Mouse (Mus musculus) E14TG2a.4 (cell line): Measurements from ENCODE around the gene Atf5.

Experiments
- H3K27me3 ChIP-seq: 2 replicates; pipeline ENCODE4 v1.6.1; 2014; ENCODE audit warnings: low read length, control low read depth; ENCODE audit not compliant: insufficient read depth
- H3K36me3 ChIP-seq: 2 replicates; pipeline ENCODE4 v1.6.1; 2014; ENCODE audit warnings: low read length, control low read depth; ENCODE audit not compliant: insufficient read depth
- H3K4me1 ChIP-seq: replicated peaks from 2 replicates; pipeline ENCODE4 v1.6.1; 2014; ENCODE audit warnings: low read depth, low read length, control low read depth
- H3K4me3 ChIP-seq: replicated peaks from 2 replicates; pipeline ENCODE4 v1.5.1; 2014; ENCODE audit warnings: mild to moderate bottlenecking, low read length
- H3K9me3 ChIP-seq: 2 replicates; pipeline ENCODE4 v1.6.1; 2014; ENCODE audit warnings: low read length, control low read depth
- CTCF ChIP-seq: conservative IDR thresholded peaks from 2 replicates; pipeline ENCODE4 v1.5.1; 2014; ENCODE audit warnings: low read length
- NANOG ChIP-seq: IDR thresholded peaks from 2 replicates; pipeline ENCODE4 v1.6.1; 2014; ENCODE audit warnings: borderline replicate concordance, low read length, mixed read lengths
- POU5F1 ChIP-seq: IDR thresholded peaks from 2 replicates; pipeline ENCODE4 v1.6.1; 2014; ENCODE audit warnings: low read length, borderline replicate concordance

Gene Atf5

DNA sequence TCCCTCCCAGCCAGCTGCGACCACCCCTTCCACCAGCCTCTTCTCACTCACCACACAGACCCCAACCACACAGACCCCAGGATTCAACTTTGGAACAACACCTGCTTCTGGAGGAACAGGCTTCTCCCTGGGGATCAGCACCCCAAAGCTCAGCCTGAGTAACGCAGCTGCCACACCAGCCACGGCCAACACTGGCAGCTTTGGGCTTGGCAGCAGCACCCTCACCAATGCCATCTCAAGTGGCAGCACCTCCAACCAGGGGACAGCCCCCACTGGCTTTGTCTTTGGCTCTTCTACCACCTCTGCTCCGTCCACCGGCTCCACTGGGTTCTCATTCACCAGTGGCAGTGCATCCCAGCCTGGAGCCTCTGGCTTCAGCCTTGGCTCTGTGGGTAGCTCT, 12.2 kb upstream of the Atf5 start:
- H3K4me3 ChIP-seq: peak overlapping the region; percentile 48; the same call in 1 of the 2 replicates
- H3K4me1 ChIP-seq: peaks cover 85% of the 10 kb centered on the region
- H3K27me3 ChIP-seq: no peaks in the 10 kb centered on the region
- TF ChIP-seq NANOG (no peak), CTCF (no peak), POU5F1 (no peak)
- H3K36me3 ChIP-seq: peaks cover 97% of the 10 kb centered on the region
- no peaks in the 10 kb centered on the region for H3K9me3 ChIP-seq

GRCm38 (mm10) chr7:44826771-44827170, 10.3 kb upstream of the Atf5 start:
- no peaks in the 10 kb centered on the region for H3K9me3 ChIP-seq
- 0 out of 2 replicates have a peak overlapping the region, but pooled peaks have one; percentile 8 for H3K4me3 ChIP-seq
- H3K4me1 ChIP-seq: peaks cover 97% of the 10 kb centered on the region
- peaks cover 90% of the 10 kb centered on the region for H3K36me3 ChIP-seq
- TF ChIP-seq CTCF (no peak), POU5F1 (no peak), NANOG (no peak)
- H3K27me3 ChIP-seq: no peaks in the 10 kb centered on the region

GRCm38 (mm10) chr7:44824872-44825271, 8.4 kb upstream of the Atf5 start:
- Histone ChIP-seq H3K9me3 (no peaks in the 10 kb centered on the region), H3K4me1 (peaks cover 97% of the 10 kb centered on the region), H3K27me3 (no peaks in the 10 kb centered on the region), H3K4me3 (peak overlapping the region; percentile 27; the same call in 1 of the 2 replicates), H3K36me3 (peaks cover 90% of the 10 kb centered on the region)
- no peak for TF ChIP-seq POU5F1
- peak; percentile 67 for TF ChIP-seq CTCF
- no peak for TF ChIP-seq NANOG

- TF ChIP-seq NANOG (no peak), CTCF (no peak), POU5F1 (no peak)
- H3K9me3 ChIP-seq: no peaks in the 10 kb centered on the region
Measured at GRCm38 (mm10) chr7:44823409-44823808, 7.0 kb upstream of the Atf5 start.

GRCm38 (mm10) chr7:44821666-44822448, 5.4 kb upstream of the Atf5 start:
- Histone ChIP-seq H3K4me1 (peaks cover 94% of the 10 kb centered on the region), H3K9me3 (no peaks in the 10 kb centered on the region), H3K4me3 (peak overlapping the region; percentile 96), H3K36me3 (peaks cover 85% of the 10 kb centered on the region), H3K27me3 (no peaks in the 10 kb centered on the region)
- no peak for TF ChIP-seq CTCF
- TF ChIP-seq NANOG: no peak
- TF ChIP-seq POU5F1: no peak

More at GRCm38 (mm10) chr7:44823409-44823808, 7.0 kb upstream of the Atf5 start:
- H3K36me3 ChIP-seq: peaks cover 90% of the 10 kb centered on the region
- no peaks in the 10 kb centered on the region for H3K27me3 ChIP-seq
- H3K4me3 ChIP-seq: peak overlapping the region; percentile 27
- peaks cover 97% of the 10 kb centered on the region for H3K4me1 ChIP-seq

- Histone ChIP-seq H3K36me3 (peaks cover 72% of the 10 kb centered on the region), H3K4me3 (peak overlapping the region; percentile 96), H3K27me3 (no peaks in the 10 kb centered on the region), H3K9me3 (no peaks in the 10 kb centered on the region), H3K4me1 (peaks cover 81% of the 10 kb centered on the region)
- no peak for TF ChIP-seq CTCF
- no peak for TF ChIP-seq POU5F1
- TF ChIP-seq NANOG: no peak
Measured at GRCm38 (mm10) chr7:44820525-44820924, 4.1 kb upstream of the Atf5 start.

DNA sequence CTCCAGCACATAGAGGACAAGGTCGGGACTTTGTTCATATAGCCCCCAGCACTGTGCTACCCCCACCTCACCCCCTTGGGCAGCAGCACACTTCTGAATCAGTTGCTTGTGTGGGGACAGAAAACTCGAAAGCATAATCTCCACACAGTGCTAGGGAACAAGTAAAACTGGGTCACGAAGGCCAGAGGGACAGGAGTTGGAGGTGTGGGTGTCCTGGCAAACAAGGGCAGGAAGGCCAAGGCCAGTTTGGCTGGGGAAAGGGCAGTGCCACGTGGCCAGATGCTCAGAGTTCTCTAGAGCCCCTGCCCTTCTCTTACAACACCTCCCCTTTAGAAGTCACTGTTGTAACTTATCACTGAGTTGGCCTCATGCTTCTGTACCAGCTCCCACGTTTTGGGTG, 3.4 kb upstream of the Atf5 start:
- Histone ChIP-seq H3K4me3 (peak overlapping the region; percentile 96), H3K36me3 (peaks cover 66% of the 10 kb centered on the region), H3K9me3 (no peaks in the 10 kb centered on the region), H3K27me3 (no peaks in the 10 kb centered on the region), H3K4me1 (peaks cover 80% of the 10 kb centered on the region)
- TF ChIP-seq POU5F1: no peak
- TF ChIP-seq NANOG: no peak

DNA sequence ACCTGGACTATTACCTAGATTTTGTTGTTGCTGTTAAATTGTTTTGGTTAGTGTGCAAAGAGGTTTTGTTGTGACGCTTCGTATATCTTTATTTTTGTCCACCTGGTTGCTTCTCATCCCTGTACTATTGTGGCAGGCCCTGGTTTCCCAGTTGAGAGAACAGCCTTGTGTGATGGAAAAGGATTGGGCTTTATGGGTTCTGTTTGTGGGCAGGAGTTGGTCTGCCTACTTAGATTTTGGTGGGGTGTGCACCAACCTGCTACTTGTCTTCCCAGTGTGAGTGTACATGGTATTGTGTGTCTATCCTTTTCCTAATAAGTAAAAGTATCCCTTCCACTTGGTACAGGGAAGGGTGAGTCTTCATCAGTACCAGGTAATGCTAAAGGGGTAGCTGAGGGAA, 2.9 kb upstream of the Atf5 start:
- H3K4me1 ChIP-seq: peaks cover 80% of the 10 kb centered on the region
- TF ChIP-seq POU5F1: no peak
- TF ChIP-seq CTCF: no peak
- no peak for TF ChIP-seq NANOG
- H3K9me3 ChIP-seq: no peaks in the 10 kb centered on the region
- H3K36me3 ChIP-seq: peaks cover 62% of the 10 kb centered on the region
- H3K27me3 ChIP-seq: no peaks in the 10 kb centered on the region
- peak overlapping the region; percentile 96 for H3K4me3 ChIP-seq
